Mouse (Mus musculus): ENCODE measurements around the gene Ropn1l. TPM values are rescaled to one million over a fixed set of nuclear protein-coding genes. Genes with fewer than 3 reads are reported as not detected.
A peak's percentile ranks its signal among the peaks of the same experiment; 100 is the strongest.

Ropn1l gene
- total and polyA plus RNA-seq, 3 experiments, result 1.1 to 2.9 (median 2.0) TPM

- H3K79me2 ChIP-seq (replicated peaks; ENCODE audit: control insufficient read depth, extremely low read depth, insufficient read depth, poor library complexity, severe bottlenecking), result no peaks in the 10 kb centered on the region
- no peaks in the 10 kb centered on the region for H3K36me3 ChIP-seq (replicated peaks in 1 of 2; ENCODE audit: control insufficient read depth in 1 of 2, insufficient read depth in 1 of 2, low read length in 1 of 2)
- H3K4me2 ChIP-seq (ENCODE audit: insufficient read depth, low read depth, poor library complexity, severe bottlenecking), result no peak overlapping the region
- no peak for TF ChIP-seq TBP (conservative IDR thresholded peaks at IDR 0.05; ENCODE audit: low read depth, low read length)
- no peak for TF ChIP-seq IRF4 (IDR thresholded peaks at IDR 0.05; ENCODE audit: low read depth, low read length)
- no peak for TF ChIP-seq CHD2 (IDR thresholded peaks at IDR 0.05; ENCODE audit: low read length)
- TF ChIP-seq EP300 (IDR thresholded peaks at IDR 0.05; ENCODE audit: low read length), result no peak
- no peak for TF ChIP-seq USF1 (IDR thresholded peaks at IDR 0.05; ENCODE audit: low read depth, low read length)
- no peak for TF ChIP-seq KAT2A (IDR thresholded peaks at IDR 0.05; ENCODE audit: insufficient replicate concordance, low read length)
- no peak for TF ChIP-seq ZC3H11A (IDR thresholded peaks at IDR 0.05; ENCODE audit: low read depth, low read length)
- no peak for TF ChIP-seq GABPA (IDR thresholded peaks at IDR 0.05; ENCODE audit: insufficient replicate concordance, low read depth, low read length)
- TF ChIP-seq POLR2A (IDR thresholded peaks at IDR 0.05; ENCODE audit: low read depth, low read length), result no peak
- no peak for TF ChIP-seq MEF2A (IDR thresholded peaks at IDR 0.05; ENCODE audit: borderline replicate concordance, low read depth, low read length)
- TF ChIP-seq RCOR1 (conservative IDR thresholded peaks at IDR 0.05; ENCODE audit: low read depth, low read length), result no peak
- no peak for TF ChIP-seq ZKSCAN1 (IDR thresholded peaks at IDR 0.05; ENCODE audit: borderline replicate concordance, low read depth, low read length)
- no peak for TF ChIP-seq MYC (IDR thresholded peaks at IDR 0.05; ENCODE audit: low read depth, low read length)
- TF ChIP-seq MAZ (IDR thresholded peaks at IDR 0.05; ENCODE audit: low read depth, low read length), result no peak
- no peak for TF ChIP-seq CHD1 (IDR thresholded peaks at IDR 0.05; ENCODE audit: low read depth, low read length)
- no peak for TF ChIP-seq ZNF384 (IDR thresholded peaks at IDR 0.05; ENCODE audit: low read depth, low read length)
- TF ChIP-seq PAX5 (IDR thresholded peaks at IDR 0.05; ENCODE audit: low read length), result no peak
- no peak for TF ChIP-seq ELF1 (IDR thresholded peaks at IDR 0.05; ENCODE audit: low read depth, low read length)
- TF ChIP-seq NELFE (IDR thresholded peaks at IDR 0.05; ENCODE audit: low read depth, low read length), result no peak
- dilution Hi-C loops (cut with MboI; ENCODE audit: extremely low pct_ligation_motif_present, extremely low pct_unique_long_range_greater_than_20kb, low sequenced_read_pairs), result no loop called here
- H3K4me3 ChIP-seq (replicated peaks in 1 of 3; ENCODE audit: low read depth in 2 of 3, low read length in 2 of 3, poor library complexity in 1 of 3), result no peak overlapping the region
- no peak overlapping the region for H3K27ac ChIP-seq (ENCODE audit: insufficient read depth, low read depth)
- H3K9me3 ChIP-seq (replicated peaks; ENCODE audit: low read length), result peaks cover 21% of the 10 kb centered on the region
- H3K9ac ChIP-seq (ENCODE audit: insufficient read depth, low read depth), result no peak overlapping the region
- no peaks in the 10 kb centered on the region for H3K27me3 ChIP-seq (replicated peaks)
- peaks cover 0 to 12% of the 10 kb centered on the region in 2 experiments; a peak in 2 of 4 replicates for H3K4me1 ChIP-seq (ENCODE audit: control insufficient read depth in 1 of 2, insufficient read depth in 2 of 2)
- DNase-seq (ENCODE audit: extremely low read depth), result peak; percentile 83
- in situ Hi-C loops (cut with MboI; ENCODE audit: low pct_ligation_motif_present, low pct_unique_long_range_greater_than_20kb, low sequenced_read_pairs), result no loop called here
Observed at GRCm38 (mm10) chr15:31400974-31401373, 52.6 kb downstream of the Ropn1l start.

- H3K4me3 ChIP-seq (replicated peaks in 1 of 3; ENCODE audit: low read depth in 2 of 3, low read length in 2 of 3, poor library complexity in 1 of 3), result no peak overlapping the region
- DNase-seq (ENCODE audit: extremely low read depth), result no peak
- peaks cover 24% of the 10 kb centered on the region for H3K9me3 ChIP-seq (replicated peaks; ENCODE audit: low read length)
- no peak overlapping the region for H3K9ac ChIP-seq (ENCODE audit: insufficient read depth, low read depth)
- in situ Hi-C loops (cut with MboI; ENCODE audit: low pct_ligation_motif_present, low pct_unique_long_range_greater_than_20kb, low sequenced_read_pairs) (no loop called here), dilution Hi-C loops (cut with MboI; ENCODE audit: extremely low pct_ligation_motif_present, extremely low pct_unique_long_range_greater_than_20kb, low sequenced_read_pairs) (no loop called here)
- no peak overlapping the region for H3K27ac ChIP-seq (ENCODE audit: insufficient read depth, low read depth)
- TF ChIP-seq MEF2A (IDR thresholded peaks at IDR 0.05; ENCODE audit: borderline replicate concordance, low read depth, low read length) (no peak), ZKSCAN1 (IDR thresholded peaks at IDR 0.05; ENCODE audit: borderline replicate concordance, low read depth, low read length) (no peak), MAFK (IDR thresholded peaks at IDR 0.05; ENCODE audit: insufficient replicate concordance, low read length) (no peak), CHD1 (IDR thresholded peaks at IDR 0.05; ENCODE audit: low read depth, low read length) (no peak), GABPA (IDR thresholded peaks at IDR 0.05; ENCODE audit: insufficient replicate concordance, low read depth, low read length) (no peak), RAD21 (IDR thresholded peaks at IDR 0.05; ENCODE audit: low read depth, low read length) (no peak), USF1 (IDR thresholded peaks at IDR 0.05; ENCODE audit: low read depth, low read length) (no peak), NELFE (IDR thresholded peaks at IDR 0.05; ENCODE audit: low read depth, low read length) (no peak), MXI1 (IDR thresholded peaks at IDR 0.05; ENCODE audit: low read depth, low read length) (no peak), IRF4 (IDR thresholded peaks at IDR 0.05; ENCODE audit: low read depth, low read length) (no peak), E2F4 (IDR thresholded peaks at IDR 0.05; ENCODE audit: insufficient replicate concordance, low read depth, low read length) (no peak), CTCF (conservative IDR thresholded peaks at IDR 0.05 in 1 of 2, IDR thresholded peaks at IDR 0.05 in 1 of 2; ENCODE audit: low read depth in 2 of 2, low read length in 2 of 2) (no peak), USF2 (conservative IDR thresholded peaks at IDR 0.05; ENCODE audit: low read depth, low read length) (no peak), ZNF384 (IDR thresholded peaks at IDR 0.05; ENCODE audit: low read depth, low read length) (no peak), BHLHE40 (IDR thresholded peaks at IDR 0.05; ENCODE audit: low read depth, low read length) (no peak), UBTF (IDR thresholded peaks at IDR 0.05; ENCODE audit: low read depth, low read length) (no peak), RCOR1 (conservative IDR thresholded peaks at IDR 0.05; ENCODE audit: low read depth, low read length) (no peak), ZMIZ1 (IDR thresholded peaks at IDR 0.05; ENCODE audit: low read depth, low read length) (no peak)
- peaks cover 0 to 12% of the 10 kb centered on the region in 2 experiments; a peak in 2 of 4 replicates for H3K4me1 ChIP-seq (ENCODE audit: control insufficient read depth in 1 of 2, insufficient read depth in 2 of 2)
- no peaks in the 10 kb centered on the region for H3K27me3 ChIP-seq (replicated peaks)
- H3K4me2 ChIP-seq (ENCODE audit: insufficient read depth, low read depth, poor library complexity, severe bottlenecking), result no peak overlapping the region
- H3K36me3 ChIP-seq (replicated peaks in 1 of 2; ENCODE audit: control insufficient read depth in 1 of 2, insufficient read depth in 1 of 2, low read length in 1 of 2), result no peaks in the 10 kb centered on the region
- no peaks in the 10 kb centered on the region for H3K79me2 ChIP-seq (replicated peaks; ENCODE audit: control insufficient read depth, extremely low read depth, insufficient read depth, poor library complexity, severe bottlenecking)
Observed at GRCm38 (mm10) chr15:31398769-31399168, 54.8 kb downstream of the Ropn1l start.
